Mouse (Mus musculus) MEL (cell line): ENCODE results near the gene Hnrnpk. TPM values are rescaled to one million over a fixed set of nuclear protein-coding genes. Genes with fewer than 3 reads are reported as not detected.

ENCODE experiments used
- DNase-seq: peaks from one replicate; pipeline ENCODE4 v3.0.0; 2011; ENCODE audit warnings: low read depth, low spot score
- H3K27ac ChIP-seq: 2 replicates; pipeline ENCODE4 v1.5.1; 2012; ENCODE audit warnings: low read depth, mild to moderate bottlenecking, control low read depth, low read length, moderate library complexity; ENCODE audit not compliant: control insufficient read depth
- H3K27me3 ChIP-seq, 2 experiments: fragments of 150-350 bp in 1 of 2; sonication (generic) in 1 of 2; 2 replicates each; pipeline ENCODE4 v1.6.1; 2012; ENCODE audit warnings: low read length in 2 of 2, mild to moderate bottlenecking in 2 of 2, improper control_type of control experiment in 1 of 2, moderate library complexity in 1 of 2; ENCODE audit not compliant: insufficient read depth in 2 of 2, control insufficient read depth in 1 of 2
- H3K36me3 ChIP-seq, 2 experiments: 2 replicates each; pipeline ENCODE4 v1.6.1; 2012 to 2014; ENCODE audit warnings: low read length in 2 of 2, improper control_type of control experiment in 1 of 2, inconsistent platforms in 1 of 2, mild to moderate bottlenecking in 1 of 2; ENCODE audit not compliant: insufficient read depth in 2 of 2, control insufficient read depth in 1 of 2
- H3K4me1 ChIP-seq, 2 experiments: fragments of 150-350 bp in 1 of 2; sonication (generic) in 1 of 2; 2 replicates each; pipeline ENCODE4 v1.6.1; 2012; ENCODE audit warnings: low read length in 2 of 2, improper control_type of control experiment in 1 of 2, mild to moderate bottlenecking in 1 of 2; ENCODE audit not compliant: insufficient read depth in 2 of 2, control insufficient read depth in 1 of 2
- H3K4me3 ChIP-seq, 2 experiments: fragments of 150-350 bp in 1 of 2; sonication (generic) in 1 of 2; 2 replicates each; pipeline ENCODE4 v1.5.1; 2012; ENCODE audit warnings: low read depth in 2 of 2, low read length in 2 of 2, mild to moderate bottlenecking in 2 of 2, moderate library complexity in 2 of 2, control low read depth in 1 of 2, improper control_type of control experiment in 1 of 2; ENCODE audit not compliant: control insufficient read depth in 1 of 2, insufficient read depth in 1 of 2
- H3K79me2 ChIP-seq: 2 replicates; pipeline ENCODE4 v1.6.1; 2012; ENCODE audit warnings: mild to moderate bottlenecking, low read length, moderate library complexity; ENCODE audit not compliant: control insufficient read depth, poor library complexity, insufficient read depth
- H3K9ac ChIP-seq: 2 replicates; pipeline ENCODE4 v1.6.1; 2012; ENCODE audit warnings: low read depth, mild to moderate bottlenecking, control low read depth, low read length, moderate library complexity; ENCODE audit not compliant: control insufficient read depth, poor library complexity, severe bottlenecking
- H3K9me3 ChIP-seq: fragments of 150-350 bp; sonication (generic); replicated peaks from 2 replicates; pipeline ENCODE4 v1.6.1; 2012; ENCODE audit warnings: mild to moderate bottlenecking, low read length, improper control_type of control experiment, moderate library complexity; ENCODE audit not compliant: insufficient read depth
- BHLHE40 ChIP-seq: IDR thresholded peaks from 2 replicates; pipeline ENCODE4 v1.6.1; 2012; ENCODE audit warnings: low read depth, mild to moderate bottlenecking, inconsistent platforms, low read length, improper control_type of control experiment, borderline replicate concordance
- CHD2 ChIP-seq: IDR thresholded peaks from 2 replicates; pipeline ENCODE4 v1.6.1; 2011; ENCODE audit warnings: low read length, improper control_type of control experiment
- CTCF ChIP-seq, 3 experiments: IDR thresholded peaks in 2 of 3; conservative IDR thresholded peaks in 1 of 3; 2 replicates each; pipeline ENCODE4 v1.5.1; 2011 to 2012; ENCODE audit warnings: low read length in 3 of 3, low read depth in 2 of 3, mild to moderate bottlenecking in 2 of 3, improper control_type of control experiment in 1 of 3, inconsistent platforms in 1 of 3, mixed read lengths in 1 of 3, moderate library complexity in 1 of 3; ENCODE audit not compliant: control insufficient read depth in 1 of 3, insufficient read depth in 1 of 3, poor library complexity in 1 of 3, severe bottlenecking in 1 of 3
- E2F4 ChIP-seq: IDR thresholded peaks from 2 replicates; pipeline ENCODE4 v1.6.1; 2011; ENCODE audit warnings: low read depth, low read length, improper control_type of control experiment, borderline replicate concordance
- ETS1 ChIP-seq: IDR thresholded peaks from 2 replicates; pipeline ENCODE4 v1.6.1; 2012; ENCODE audit warnings: low read depth, mild to moderate bottlenecking, inconsistent platforms, low read length, improper control_type of control experiment, moderate library complexity
- GABPA ChIP-seq: IDR thresholded peaks from 2 replicates; pipeline ENCODE4 v1.6.1; 2012; ENCODE audit warnings: low read depth, mild to moderate bottlenecking, inconsistent platforms, low read length, improper control_type of control experiment, moderate library complexity
- GATA1 ChIP-seq: IDR thresholded peaks from 2 replicates; pipeline ENCODE4 v1.6.1; 2011; ENCODE audit warnings: low read depth, low read length, improper control_type of control experiment
- JUND ChIP-seq: IDR thresholded peaks from 2 replicates; pipeline ENCODE4 v1.6.1; 2011; ENCODE audit warnings: low read depth, mild to moderate bottlenecking, improper control_type of control experiment, low read length
- MYC ChIP-seq: IDR thresholded peaks from 2 replicates; pipeline ENCODE4 v1.6.1; 2011; ENCODE audit warnings: low read depth, mild to moderate bottlenecking, low read length, improper control_type of control experiment, moderate library complexity
- NRF1 ChIP-seq: IDR thresholded peaks from 2 replicates; pipeline ENCODE4 v1.6.1; 2014; ENCODE audit warnings: low read depth, mild to moderate bottlenecking, inconsistent platforms, low read length, improper control_type of control experiment, moderate library complexity; ENCODE audit not compliant: poor library complexity, insufficient read depth, severe bottlenecking
- RCOR1 ChIP-seq: IDR thresholded peaks from 2 replicates; pipeline ENCODE4 v1.6.1; 2012; ENCODE audit warnings: low read depth, mild to moderate bottlenecking, inconsistent platforms, low read length, improper control_type of control experiment
- SMC3 ChIP-seq: IDR thresholded peaks from 2 replicates; pipeline ENCODE4 v1.6.1; 2011; ENCODE audit warnings: low read depth, low read length, improper control_type of control experiment
- TAL1 ChIP-seq: IDR thresholded peaks from 2 replicates; pipeline ENCODE4 v1.6.1; 2012; ENCODE audit warnings: mild to moderate bottlenecking, inconsistent platforms, low read length, moderate library complexity, mixed read lengths
- TBP ChIP-seq: IDR thresholded peaks from 2 replicates; pipeline ENCODE4 v1.8.0; 2011; ENCODE audit warnings: low read depth, low read length, improper control_type of control experiment
- TCF12 ChIP-seq: IDR thresholded peaks from 2 replicates; pipeline ENCODE4 v1.6.1; 2014; ENCODE audit warnings: low read depth, mild to moderate bottlenecking, inconsistent platforms, low read length, improper control_type of control experiment, moderate library complexity
- UBTF ChIP-seq: IDR thresholded peaks from 2 replicates; pipeline ENCODE4 v1.6.1; 2012; ENCODE audit warnings: low read depth, mild to moderate bottlenecking, inconsistent platforms, low read length, improper control_type of control experiment, moderate library complexity, borderline replicate concordance; ENCODE audit not compliant: insufficient read depth
- USF1 ChIP-seq: IDR thresholded peaks from 2 replicates; pipeline ENCODE4 v1.6.1; 2014; ENCODE audit warnings: low read depth, mild to moderate bottlenecking, inconsistent platforms, low read length, improper control_type of control experiment, moderate library complexity
- USF2 ChIP-seq, 2 experiments: IDR thresholded peaks; 2 replicates each; pipeline ENCODE4 v1.6.1; 2011 to 2012; ENCODE audit warnings: improper control_type of control experiment in 2 of 2, low read length in 2 of 2, borderline replicate concordance in 1 of 2, inconsistent platforms in 1 of 2, low read depth in 1 of 2, mild to moderate bottlenecking in 1 of 2; ENCODE audit not compliant: insufficient read depth in 1 of 2
- ZKSCAN1 ChIP-seq: IDR thresholded peaks from 2 replicates; pipeline ENCODE4 v1.6.1; 2012; ENCODE audit warnings: low read depth, mild to moderate bottlenecking, inconsistent platforms, low read length, improper control_type of control experiment, moderate library complexity
- ZNF384 ChIP-seq: IDR thresholded peaks from 2 replicates; pipeline ENCODE4 v1.6.1; 2012; ENCODE audit warnings: low read depth, mild to moderate bottlenecking, inconsistent platforms, low read length, improper control_type of control experiment
- polyA plus RNA-seq, 2 experiments: library from polyadenylated mRNA; stranded (reverse) in 1 of 2; unstranded in 1 of 2; fragments of >175 nt in 1 of 2; fragments of >200 nt in 1 of 2; gene quantifications; 2 replicates each; pipeline versions ENCODE4 v1.2.1 to v1.2.4; 2012; ENCODE audit warnings: low replicate concordance in 2 of 2, low read depth in 1 of 2; ENCODE audit not compliant: insufficient read length in 2 of 2, insufficient read depth in 1 of 2, missing spikeins in 1 of 2
- total RNA-seq: library from RNA; depleted of rRNA; stranded (reverse); fragments of 300-350 nt; gene quantifications from 2 replicates; pipeline ENCODE4 v1.2.3, GENCODE M21; 2012

Gene Hnrnpk
- total and polyA plus RNA-seq, 3 experiments: 542 to 1,739 (median 1,502) TPM

DNA sequence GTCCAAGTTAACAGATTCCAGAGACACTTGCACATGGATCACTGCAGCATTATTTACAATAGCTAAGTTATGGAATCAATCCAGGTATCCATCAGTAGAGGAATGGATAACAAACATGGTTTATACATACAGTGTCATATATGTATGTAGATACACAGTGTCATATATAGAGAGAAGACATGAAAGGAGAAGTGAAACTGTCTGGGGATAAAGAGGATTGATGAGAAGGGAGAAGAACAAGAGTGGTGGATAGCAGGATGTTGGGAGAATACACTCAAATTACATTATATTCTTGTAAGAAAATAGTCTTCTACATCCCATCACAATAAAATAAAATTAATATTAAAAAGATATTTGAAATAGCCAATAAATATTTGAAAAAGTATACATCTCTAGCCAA, 50.1 kb downstream of the Hnrnpk start:
- Histone ChIP-seq H3K9me3 (no peaks in the 10 kb centered on the region), H3K79me2 (no peaks in the 10 kb centered on the region), H3K4me1 (no peaks in the 10 kb centered on the region), H3K36me3 (no peaks in the 10 kb centered on the region), H3K27me3 (peaks cover 0 to 4% of the 10 kb centered on the region in 2 experiments; a peak in 2 of 4 replicates), H3K9ac (no peak overlapping the region), H3K27ac (no peak overlapping the region), H3K4me3 (no peak overlapping the region)
- no peak for DNase-seq
- TF ChIP-seq NRF1: no peak
- no peak for TF ChIP-seq USF1

DNA sequence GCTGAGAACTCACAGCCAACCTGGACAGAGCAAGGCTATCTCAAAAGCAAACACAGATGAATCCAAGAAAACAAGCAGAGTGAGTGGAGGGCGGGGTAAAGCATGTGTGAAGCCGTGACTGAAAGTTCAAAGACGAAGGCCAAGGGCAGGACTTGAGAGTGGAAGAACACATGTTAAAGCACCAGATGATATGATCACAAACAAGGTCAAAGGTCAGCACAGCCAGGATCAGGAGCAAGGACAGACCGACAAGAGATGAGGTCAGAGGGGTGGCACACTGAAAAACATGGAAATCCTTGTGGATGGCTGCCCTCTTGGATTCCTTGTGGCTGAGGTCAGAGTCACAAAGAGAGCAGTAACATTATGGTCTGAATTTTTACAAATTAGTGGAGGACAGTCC, 52.5 kb downstream of the Hnrnpk start:
- no peak overlapping the region for H3K4me3 ChIP-seq

DNA sequence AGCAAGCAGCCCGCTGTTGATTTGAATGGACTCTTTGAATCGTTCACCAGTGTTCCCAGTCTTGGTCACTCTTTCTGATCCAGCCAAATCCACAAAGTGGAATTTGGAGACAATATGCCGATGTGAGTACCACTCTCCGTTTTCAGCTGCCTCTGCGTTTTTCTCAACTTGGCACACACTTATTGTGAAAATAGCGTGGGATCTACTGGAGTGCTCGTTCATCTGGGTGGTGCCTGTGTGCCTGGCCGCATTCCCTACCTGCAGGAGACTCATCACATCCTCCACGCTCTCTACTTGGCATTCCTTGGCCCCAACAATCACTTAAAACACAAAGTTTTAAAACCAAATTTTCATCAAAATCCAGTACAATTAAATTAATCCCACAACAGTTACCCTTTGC, 58.6 kb downstream of the Hnrnpk start:
- no peaks in the 10 kb centered on the region for H3K27me3 ChIP-seq
- no peak overlapping the region for H3K27ac ChIP-seq
- H3K4me1 ChIP-seq: no peaks in the 10 kb centered on the region
- no peak for TF ChIP-seq CTCF (IDR thresholded peaks at IDR 0.05 in 2 of 3, conservative IDR thresholded peaks at IDR 0.05 in 1 of 3; ENCODE audit: control insufficient read depth in 1 of 3, insufficient read depth in 1 of 3, low read depth in 2 of 3, low read length in 3 of 3, poor library complexity in 1 of 3, severe bottlenecking in 1 of 3)
- TF ChIP-seq MYC: no peak
- no peak for TF ChIP-seq BHLHE40
- TF ChIP-seq GATA1: no peak
- TF ChIP-seq ZNF384: no peak
- TF ChIP-seq TAL1: no peak
- no peak for TF ChIP-seq RCOR1
- TF ChIP-seq ZKSCAN1: no peak
- TF ChIP-seq USF2 (IDR thresholded peaks at IDR 0.05; ENCODE audit: borderline replicate concordance in 1 of 2, insufficient read depth in 1 of 2, low read depth in 1 of 2, low read length in 2 of 2): no peak
- no peak for TF ChIP-seq TCF12
- no peak for TF ChIP-seq E2F4
- TF ChIP-seq NRF1: no peak
- no peak for TF ChIP-seq UBTF
- TF ChIP-seq TBP: no peak
- TF ChIP-seq CHD2: no peak
- no peak for TF ChIP-seq ETS1
- TF ChIP-seq, all 39 proteins: peak for 0
- DNase-seq: no peak
- H3K9ac ChIP-seq: no peak overlapping the region
- H3K36me3 ChIP-seq: no peaks in the 10 kb centered on the region
- no peaks in the 10 kb centered on the region for H3K79me2 ChIP-seq
- H3K9me3 ChIP-seq: no peaks in the 10 kb centered on the region
- no peak overlapping the region for H3K4me3 ChIP-seq

More for the DNA sequence above, 52.5 kb downstream of the Hnrnpk start:
- H3K36me3 ChIP-seq: no peaks in the 10 kb centered on the region
- no peaks in the 10 kb centered on the region for H3K9me3 ChIP-seq
- no peak overlapping the region for H3K9ac ChIP-seq
- TF ChIP-seq GABPA (no peak), JUND (no peak), SMC3 (no peak), CTCF (IDR thresholded peaks at IDR 0.05 in 2 of 3, conservative IDR thresholded peaks at IDR 0.05 in 1 of 3; ENCODE audit: control insufficient read depth in 1 of 3, insufficient read depth in 1 of 3, low read depth in 2 of 3, low read length in 3 of 3, poor library complexity in 1 of 3, severe bottlenecking in 1 of 3) (no peak)
- H3K79me2 ChIP-seq: no peaks in the 10 kb centered on the region
- peaks cover 0 to 4% of the 10 kb centered on the region in 2 experiments; a peak in 2 of 4 replicates for H3K27me3 ChIP-seq
- no peak for DNase-seq
- H3K27ac ChIP-seq: no peak overlapping the region
- no peaks in the 10 kb centered on the region for H3K4me1 ChIP-seq
